Mouse (Mus musculus): ENCODE measurements at regions not wholly inside any gene's neighbourhood (a gene's known extent, or its start where the extent isn't known, plus 50 kb on each side); places are given as distances from the start of the nearest gene placed in this dataset. TPM values are rescaled to one million over a fixed set of nuclear protein-coding genes. Genes with fewer than 3 reads are reported as not detected.

GRCm38 (mm10) chr8:5800594-5800993 is 695.4 kb upstream of the Slc10a2 start:
- no peaks in the 10 kb centered on the region for H3K27me3 ChIP-seq (replicated peaks; ENCODE audit: low read depth, poor library complexity, severe bottlenecking)
- no peaks in the 10 kb centered on the region for H3K4me1 ChIP-seq
- WGBS: 93% methylated on average over 3 of the region's 3 CpGs
- no peak overlapping the region for H3K27ac ChIP-seq (replicated peaks)
- H3K36me3 ChIP-seq (replicated peaks): no peaks in the 10 kb centered on the region
- no peaks in the 10 kb centered on the region for H3K9me3 ChIP-seq
- no peak overlapping the region for H3K4me3 ChIP-seq
- no peak for DNase-seq (ENCODE audit: low spot score)

GRCm38 (mm10) chr8:5756366-5756765 is 651.2 kb upstream of the Slc10a2 start:
- no peaks in the 10 kb centered on the region for H3K27me3 ChIP-seq (replicated peaks; ENCODE audit: low read depth, poor library complexity, severe bottlenecking)
- WGBS: 83% methylated on average over 1 of the region's 1 CpGs
- H3K36me3 ChIP-seq (replicated peaks): no peaks in the 10 kb centered on the region
- no peak for DNase-seq (ENCODE audit: low spot score)
- no peaks in the 10 kb centered on the region for H3K4me1 ChIP-seq
- no peak overlapping the region for H3K4me3 ChIP-seq
- no peak overlapping the region for H3K27ac ChIP-seq (replicated peaks)
- H3K9me3 ChIP-seq: no peaks in the 10 kb centered on the region

GRCm38 (mm10) chr8:5739503-5739902 is 634.4 kb upstream of the Slc10a2 start:
- 77% methylated on average over 2 of the region's 2 CpGs for WGBS
- no peak for DNase-seq (ENCODE audit: low spot score)
- Histone ChIP-seq H3K4me3 (no peak overlapping the region), H3K9me3 (no peaks in the 10 kb centered on the region), H3K36me3 (replicated peaks) (no peaks in the 10 kb centered on the region), H3K27ac (replicated peaks) (no peak overlapping the region), H3K4me1 (no peaks in the 10 kb centered on the region), H3K27me3 (replicated peaks; ENCODE audit: low read depth, poor library complexity, severe bottlenecking) (no peaks in the 10 kb centered on the region)

- DNase-seq (ENCODE audit: low spot score): no peak
- Histone ChIP-seq H3K27me3 (replicated peaks; ENCODE audit: low read depth, poor library complexity, severe bottlenecking) (no peaks in the 10 kb centered on the region), H3K27ac (replicated peaks) (no peak overlapping the region), H3K4me1 (no peaks in the 10 kb centered on the region), H3K4me3 (no peak overlapping the region), H3K9me3 (no peaks in the 10 kb centered on the region), H3K36me3 (replicated peaks) (no peaks in the 10 kb centered on the region)
- WGBS: 68% methylated on average over 2 of the region's 2 CpGs
These were observed 622.3 kb upstream of the Slc10a2 start for GRCm38 (mm10) chr8:5727416-5727815.

- Histone ChIP-seq H3K27ac (replicated peaks) (no peak overlapping the region), H3K27me3 (replicated peaks; ENCODE audit: low read depth, poor library complexity, severe bottlenecking) (no peaks in the 10 kb centered on the region), H3K4me3 (no peak overlapping the region), H3K4me1 (no peaks in the 10 kb centered on the region), H3K36me3 (replicated peaks) (no peaks in the 10 kb centered on the region), H3K9me3 (no peaks in the 10 kb centered on the region)
- DNase-seq (ENCODE audit: low spot score): peak; percentile 23
These were observed 582.8 kb upstream of the Slc10a2 start for GRCm38 (mm10) chr8:5687999-5688398.

- no peaks in the 10 kb centered on the region for H3K27me3 ChIP-seq (replicated peaks; ENCODE audit: low read depth, poor library complexity, severe bottlenecking)
- WGBS: 82% methylated on average over 5 of the region's 5 CpGs
- no peaks in the 10 kb centered on the region for H3K9me3 ChIP-seq
These were observed 569.8 kb upstream of the Slc10a2 start for GRCm38 (mm10) chr8:5674971-5675370.

More at GRCm38 (mm10) chr8:5674971-5675370, 569.8 kb upstream of the Slc10a2 start:
- no peak overlapping the region for H3K4me3 ChIP-seq
- DNase-seq (ENCODE audit: low spot score): no peak
- H3K27ac ChIP-seq (replicated peaks): no peak overlapping the region
- no peaks in the 10 kb centered on the region for H3K36me3 ChIP-seq (replicated peaks)
- H3K4me1 ChIP-seq: 0 out of 2 replicates have a peak, but pooled peaks cover 3% of the 10 kb centered on the region

Small RNAs in the stretch of these regions (microRNA-seq; reads per million reads assigned to microRNA genes)
- gene Gm22565: not detected
